Mouse (Mus musculus): ENCODE results near the gene Nbl1.

Nbl1 gene

DNA sequence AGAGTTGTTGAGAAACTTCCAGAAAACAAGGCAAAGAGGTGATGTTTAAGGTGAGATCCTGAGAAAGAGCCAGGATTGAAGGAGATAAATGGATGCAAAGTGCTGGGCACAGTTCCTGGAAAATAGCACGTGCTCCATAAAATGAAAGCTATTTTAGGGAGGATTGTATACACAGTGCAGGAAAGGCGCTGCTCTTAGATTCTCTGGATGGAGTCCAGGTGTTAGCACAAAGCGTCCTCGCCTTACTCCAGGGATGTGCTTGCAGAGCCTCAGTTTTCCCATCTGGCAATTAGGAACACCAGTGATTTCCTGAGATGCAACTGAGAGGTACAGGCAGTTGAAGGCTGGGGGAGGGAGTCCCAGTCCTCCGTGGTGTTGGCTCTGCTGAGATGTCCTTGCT is 3.4 kb upstream of the Nbl1 start:
- no peak for DNase-seq

DNA sequence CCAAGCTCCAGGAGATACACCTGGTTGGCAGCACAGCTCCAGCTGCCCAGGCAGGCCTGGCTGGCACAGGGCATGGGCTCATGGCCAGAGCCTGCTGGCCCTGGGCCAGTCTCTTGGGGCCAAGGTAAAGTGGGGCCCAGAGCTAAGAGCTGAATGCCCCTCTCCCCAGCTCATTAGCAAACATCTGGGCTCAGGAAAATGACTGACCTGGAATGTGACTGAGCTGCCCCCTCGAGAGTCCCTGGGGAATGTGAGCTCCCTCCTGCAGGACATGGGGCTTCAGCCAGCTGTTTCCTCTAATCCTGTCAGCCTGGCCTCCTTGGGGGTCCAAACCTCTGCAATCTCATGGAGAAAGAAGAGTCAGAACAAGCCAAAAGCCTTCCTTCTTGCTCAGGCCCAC is 2.6 kb upstream of the Nbl1 start:
- no peak for DNase-seq

DNA sequence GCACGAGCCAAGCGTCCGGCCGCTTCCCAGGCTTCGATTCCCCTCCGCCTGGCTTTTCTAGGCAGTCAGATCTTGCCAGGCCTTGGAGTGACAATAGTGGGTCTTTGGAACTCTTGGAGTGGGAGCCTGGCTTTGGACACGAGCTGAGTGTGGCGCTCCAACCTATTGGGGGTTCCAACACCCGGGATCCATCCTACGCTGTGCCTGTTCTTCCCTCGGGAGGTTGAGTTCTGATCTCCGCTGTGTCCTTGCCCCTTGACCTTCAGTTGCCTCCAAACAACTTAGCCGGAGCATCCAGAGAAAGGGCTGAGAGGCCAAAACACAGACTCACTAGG is 370 bp upstream of the Nbl1 start:
- no peak for DNase-seq

DNA sequence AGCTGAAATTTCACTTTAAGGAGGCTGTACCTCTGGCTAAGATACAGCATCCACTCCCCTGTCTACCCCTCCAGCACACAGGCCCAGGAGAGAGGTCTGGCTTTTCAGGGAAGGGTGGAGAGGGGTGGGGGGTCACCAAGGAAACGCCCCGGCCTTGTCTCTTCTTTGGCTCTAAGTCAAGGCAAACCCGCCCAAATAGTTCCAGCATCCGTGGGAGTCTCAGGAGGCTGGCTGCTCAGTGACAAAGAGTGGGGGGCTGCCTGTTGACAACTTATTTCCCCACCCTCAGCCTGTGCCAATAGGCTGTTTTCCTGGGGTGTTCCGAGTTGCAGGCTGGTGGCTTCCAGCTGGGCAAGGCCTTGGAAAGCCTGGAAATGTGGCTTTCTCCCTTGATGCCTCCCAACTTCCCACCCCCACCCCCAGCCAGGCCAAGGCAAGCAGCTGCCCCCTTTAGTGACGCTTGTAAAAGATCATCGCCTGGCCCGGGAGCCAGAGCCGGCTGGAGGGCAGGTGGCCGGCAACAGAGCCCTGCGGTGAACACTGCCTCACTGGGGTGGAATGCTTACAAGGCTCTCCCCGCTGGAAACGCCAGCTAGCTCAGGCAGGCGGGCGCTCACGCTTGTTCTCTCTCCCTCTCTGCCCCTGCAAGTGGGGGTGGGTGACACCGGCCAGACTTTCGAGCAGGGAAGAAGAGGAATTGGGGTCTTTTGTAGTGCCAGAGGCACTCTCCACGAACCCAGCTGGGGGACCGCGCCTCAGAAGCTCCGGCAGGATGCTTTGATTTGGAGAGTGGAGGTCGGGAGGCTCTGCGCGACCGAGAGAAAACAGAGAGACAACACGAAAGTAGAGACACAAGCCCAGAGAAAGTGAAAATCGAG is 1.1 kb downstream of the Nbl1 start:
- no peak for DNase-seq

DNA sequence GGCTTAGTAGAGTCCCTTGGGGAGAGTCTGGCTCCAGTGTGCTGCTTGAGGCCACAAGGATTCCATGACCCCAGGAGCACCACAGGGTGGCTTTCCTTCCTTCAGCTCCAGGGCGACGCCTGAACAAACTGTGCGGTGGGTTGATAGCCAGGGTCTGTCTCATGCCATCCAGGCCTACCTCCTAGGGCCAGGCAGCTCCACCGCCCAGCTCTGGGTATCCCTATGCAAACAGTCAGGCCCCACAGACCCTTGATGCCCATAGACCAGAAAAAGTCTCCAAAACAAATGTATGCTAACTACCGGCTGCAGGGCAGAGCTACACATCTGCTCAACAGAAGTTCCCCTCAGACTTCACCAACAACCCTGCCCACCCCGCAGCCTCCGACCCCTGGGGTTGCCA is 1.7 kb downstream of the Nbl1 start:
- DNase-seq, result no peak

- DNase-seq, result no peak
These were observed 2.4 kb downstream of the Nbl1 start for GRCm38 (mm10) chr4:139090303-139090940.

GRCm38 (mm10) chr4:139088982-139089671 is 3.7 kb downstream of the Nbl1 start:
- DNase-seq, result no peak

DNA sequence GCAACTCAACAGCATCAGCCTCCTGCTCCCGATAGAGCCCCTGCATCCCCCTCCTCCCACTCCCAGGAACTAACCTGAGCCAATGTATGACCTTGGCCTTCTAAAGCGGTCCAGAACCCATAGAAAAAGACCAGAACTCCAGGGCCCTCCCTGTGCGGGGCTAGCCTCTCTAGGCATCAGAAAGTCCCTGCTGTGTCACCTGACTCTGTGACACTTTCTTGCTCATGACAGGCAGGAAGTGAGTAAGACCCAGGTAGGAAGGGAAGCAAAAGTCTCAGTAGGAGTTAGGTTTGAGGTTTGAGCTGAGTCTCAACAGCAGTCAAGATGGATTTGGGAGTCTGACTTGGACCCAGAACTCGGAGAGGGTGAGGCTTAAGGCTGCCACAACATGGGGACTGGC is 5.8 kb downstream of the Nbl1 start:
- DNase-seq, result no peak

- peak; percentile 26 to 47 for DNase-seq
These were observed 6.8 kb downstream of the Nbl1 start for GRCm38 (mm10) chr4:139086037-139086436.

GRCm38 (mm10) chr4:139085337-139085736 is 7.5 kb downstream of the Nbl1 start:
- DNase-seq, result no peak

- DNase-seq, result no peak
These were observed 9.8 kb downstream of the Nbl1 start for GRCm38 (mm10) chr4:139082790-139083564.

GRCm38 (mm10) chr4:139081270-139081931 is 11.4 kb downstream of the Nbl1 start:
- no peak for DNase-seq

DNA sequence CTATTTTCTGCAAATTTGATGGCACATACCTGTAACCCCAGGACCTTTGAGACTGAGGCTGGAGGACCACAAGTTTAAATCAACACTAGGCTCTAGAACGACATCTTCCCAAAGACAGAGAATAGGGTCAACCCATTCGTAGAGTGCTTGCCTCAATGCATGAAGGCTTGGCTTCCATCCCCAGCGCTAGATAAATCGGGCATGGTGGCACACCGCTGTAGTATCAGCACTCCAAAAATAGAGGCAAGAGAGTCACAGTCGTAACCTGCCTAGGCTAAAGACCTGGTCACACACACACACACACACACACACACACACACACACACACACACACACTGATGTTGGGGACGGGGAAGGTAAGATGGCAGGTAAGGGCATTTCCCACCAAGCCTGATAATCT is 12.5 kb downstream of the Nbl1 start:
- no peak for DNase-seq

GRCm38 (mm10) chr4:139079439-139079838 is 13.4 kb downstream of the Nbl1 start:
- DNase-seq, result no peak

DNA sequence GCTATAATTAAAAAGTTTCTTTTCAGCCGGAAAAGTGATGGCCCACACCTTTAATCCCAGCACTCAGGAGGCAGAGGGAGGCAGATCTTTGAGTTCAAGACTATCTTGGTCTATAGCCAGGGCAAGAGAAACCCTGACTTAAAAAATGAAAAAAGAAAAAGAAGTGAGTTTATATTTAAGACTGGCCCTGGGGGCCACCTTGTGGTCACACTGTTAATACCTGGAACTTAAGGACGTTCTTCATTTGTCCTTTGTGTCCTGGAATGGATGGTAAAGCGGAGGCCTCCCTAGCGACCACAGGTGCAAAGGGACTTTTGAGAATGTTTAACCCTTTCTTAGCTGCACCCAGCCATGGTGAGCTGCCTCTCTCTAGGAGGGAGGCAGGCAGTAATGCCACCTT is 14.1 kb downstream of the Nbl1 start:
- no peak for DNase-seq

DNA sequence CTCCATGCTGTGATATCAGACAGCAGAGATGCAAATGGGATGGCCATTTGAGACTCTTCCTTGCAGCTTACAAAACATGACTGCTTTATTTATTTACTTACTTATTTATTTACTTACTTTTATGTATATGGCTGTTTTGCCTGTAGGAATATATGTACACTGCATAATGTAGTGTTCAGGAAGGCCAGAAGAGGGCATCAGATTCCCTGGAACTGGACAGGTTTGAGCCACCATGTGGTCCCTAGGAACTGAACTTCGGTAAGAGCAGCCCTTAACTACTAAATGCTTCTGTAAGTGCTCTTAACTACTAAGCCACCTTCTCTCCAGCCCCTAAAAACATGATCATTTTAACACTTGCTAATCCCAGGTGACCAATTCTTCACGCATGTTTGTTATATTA is 14.5 kb downstream of the Nbl1 start:
- DNase-seq, result no peak

DNA sequence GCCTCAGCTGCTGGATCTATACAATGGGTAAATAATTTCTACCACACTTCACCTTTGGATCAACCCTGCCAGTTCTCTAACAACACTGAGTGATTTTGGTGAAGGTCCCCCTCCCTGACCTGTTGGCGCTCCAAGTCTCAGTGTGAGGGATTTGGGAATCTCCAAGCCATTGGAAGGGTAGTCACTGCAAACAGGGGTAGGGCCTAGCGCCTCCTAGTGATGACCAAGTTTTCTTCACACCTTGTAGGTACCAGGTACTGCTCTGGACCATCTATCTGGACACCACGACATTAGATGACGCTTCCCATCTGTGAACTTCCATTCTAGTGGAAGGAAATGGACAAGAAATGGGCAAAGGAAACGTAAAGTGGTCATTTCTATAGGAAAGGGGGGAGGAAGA is 16.9 kb downstream of the Nbl1 start:
- no peak for DNase-seq

- DNase-seq, result no peak
These were observed 17.6 kb downstream of the Nbl1 start, which contains the start of gene Htr6 for GRCm38 (mm10) chr4:139075041-139075711. Gene Htr6 (minus strand): TSS chr4:139075570.

DNA sequence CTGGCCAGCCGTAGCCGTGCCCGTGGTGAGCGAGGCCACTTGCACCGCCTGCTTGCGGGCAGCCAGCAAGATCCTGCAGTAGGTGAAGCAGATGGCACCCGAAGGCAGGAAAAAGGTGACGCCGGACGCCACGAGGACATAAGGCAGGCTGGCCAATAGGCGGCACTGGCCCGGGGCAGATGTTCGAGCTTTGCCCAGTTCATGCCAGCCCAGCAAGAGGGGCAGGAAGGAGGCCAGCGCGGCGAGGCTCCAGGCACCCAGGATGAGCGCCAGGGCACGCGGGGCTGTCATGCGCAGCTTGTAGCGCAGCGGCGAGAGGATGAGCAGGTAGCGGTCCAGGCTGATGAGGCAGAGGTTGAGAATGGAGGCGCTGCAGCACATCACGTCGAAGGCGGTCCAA is 18.7 kb downstream of the Nbl1 start:
- DNase-seq, result no peak

GRCm38 (mm10) chr4:139068287-139068686 is 24.5 kb downstream of the Nbl1 start:
- DNase-seq, result no peak

DNA sequence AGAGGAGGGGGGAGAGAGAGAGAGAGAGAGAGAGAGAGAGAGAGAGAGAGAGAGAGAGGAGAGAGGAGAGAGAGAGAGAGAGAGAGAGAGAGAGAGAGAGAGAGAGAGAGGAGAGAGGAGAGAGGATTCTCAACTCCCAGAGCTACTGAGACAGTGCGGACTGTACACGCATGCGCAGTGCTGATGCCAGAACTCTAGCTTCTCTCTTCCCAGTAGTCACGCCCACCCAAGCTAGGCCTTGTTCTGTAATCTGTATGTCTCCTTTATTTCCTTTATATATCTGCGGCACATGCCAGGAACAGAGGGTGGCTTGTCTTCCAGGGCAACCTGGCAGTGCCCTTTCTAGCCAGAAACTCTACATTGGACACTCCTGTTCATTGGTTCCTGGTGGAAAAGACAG is 28.0 kb downstream of the Nbl1 start:
- no peak for DNase-seq

GRCm38 (mm10) chr4:139059569-139059968 is 33.2 kb downstream of the Nbl1 start:
- DNase-seq, result no peak

All from thymus, adult 18-20 months (tissue).